Mouse (Mus musculus): ENCODE data around the gene B3galt4.

DNA sequence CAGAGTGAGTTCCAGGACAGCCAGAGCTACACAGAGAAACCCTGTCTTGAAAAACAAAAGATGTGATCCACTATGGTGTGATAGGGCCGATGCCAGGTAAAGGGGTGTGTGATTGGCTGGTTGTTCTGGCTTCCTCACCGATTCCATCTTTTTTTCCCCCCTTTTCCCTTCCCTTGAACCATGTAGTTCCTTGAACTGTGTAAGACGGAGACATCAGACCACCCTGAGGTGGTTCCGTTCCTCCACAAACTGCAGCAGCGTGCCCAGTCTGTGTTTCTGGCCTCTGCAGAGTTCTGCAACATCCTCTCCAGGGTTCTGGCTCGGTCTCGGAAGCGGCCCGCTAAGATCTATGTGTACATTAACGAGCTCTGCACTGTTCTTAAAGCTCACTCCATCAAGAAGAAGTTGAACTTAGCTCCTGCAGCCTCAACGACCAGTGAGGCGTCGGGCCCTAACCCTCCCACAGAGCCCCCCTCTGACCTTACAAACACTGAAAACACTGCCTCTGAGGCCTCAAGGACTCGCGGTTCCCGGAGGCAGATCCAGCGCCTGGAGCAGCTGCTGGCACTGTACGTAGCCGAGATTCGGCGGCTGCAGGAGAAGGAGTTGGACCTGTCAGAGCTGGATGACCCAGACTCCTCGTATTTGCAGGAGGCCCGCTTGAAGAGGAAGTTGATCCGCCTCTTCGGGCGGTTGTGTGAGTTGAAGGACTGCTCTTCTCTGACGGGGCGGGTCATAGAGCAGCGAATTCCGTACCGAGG lies 40.1 kb downstream of the B3galt4 start:
- TF ChIP-seq GATA1 (IDR thresholded peaks at IDR 0.05; ENCODE audit: low read length) = no peak
- no peak for TF ChIP-seq TAL1 (IDR thresholded peaks at IDR 0.05; ENCODE audit: low read length)

Measured in erythroblast, embryonic 14.5 days (primary cell).